Mouse (Mus musculus): ENCODE data around the gene Tbxas1. TPM values are rescaled to one million over a fixed set of nuclear protein-coding genes. Genes with fewer than 3 reads are reported as not detected.

Tbxas1 gene
- 23.1 and 33.0 TPM in 2 replicates for total RNA-seq (2017)

GRCm38 (mm10) chr6:38875258-38876070 is at the start of gene Tbxas1:
Gene Tbxas1, plus strand, starts transcription at chr6:38875404.
- no peak for ATAC-seq (replicated peaks; ENCODE audit: low read depth, poor library complexity, severe bottlenecking)

GRCm38 (mm10) chr6:38825886-38826285 is 49.3 kb upstream of the Tbxas1 start:
- no peak for ATAC-seq (replicated peaks; ENCODE audit: low read depth, poor library complexity, severe bottlenecking)

GRCm38 (mm10) chr6:38826857-38827256 is 48.3 kb upstream of the Tbxas1 start:
- no peak for ATAC-seq (replicated peaks; ENCODE audit: low read depth, poor library complexity, severe bottlenecking)

- no peak for ATAC-seq (replicated peaks; ENCODE audit: low read depth, poor library complexity, severe bottlenecking)
Observed at GRCm38 (mm10) chr6:38827435-38827834, 47.8 kb upstream of the Tbxas1 start.

GRCm38 (mm10) chr6:38828211-38828610 is 47.0 kb upstream of the Tbxas1 start:
- ATAC-seq (replicated peaks; ENCODE audit: low read depth, poor library complexity, severe bottlenecking), result no peak

- no peak for ATAC-seq (replicated peaks; ENCODE audit: low read depth, poor library complexity, severe bottlenecking)
Observed at GRCm38 (mm10) chr6:38829452-38829851, 45.8 kb upstream of the Tbxas1 start.

- ATAC-seq (replicated peaks; ENCODE audit: low read depth, poor library complexity, severe bottlenecking), result no peak
Observed at GRCm38 (mm10) chr6:38833721-38834120, 41.5 kb upstream of the Tbxas1 start.

- ATAC-seq (replicated peaks; ENCODE audit: low read depth, poor library complexity, severe bottlenecking), result peak; percentile 35
Observed at GRCm38 (mm10) chr6:38834727-38835126, 40.5 kb upstream of the Tbxas1 start.

- peak; percentile 83 for ATAC-seq (replicated peaks; ENCODE audit: low read depth, poor library complexity, severe bottlenecking)
Observed at GRCm38 (mm10) chr6:38835217-38835616, 40.0 kb upstream of the Tbxas1 start.

- ATAC-seq (replicated peaks; ENCODE audit: low read depth, poor library complexity, severe bottlenecking), result no peak
Observed at GRCm38 (mm10) chr6:38838061-38838460, 37.1 kb upstream of the Tbxas1 start.

GRCm38 (mm10) chr6:38839891-38840290 is 35.3 kb upstream of the Tbxas1 start:
- ATAC-seq (replicated peaks; ENCODE audit: low read depth, poor library complexity, severe bottlenecking), result no peak

- ATAC-seq (replicated peaks; ENCODE audit: low read depth, poor library complexity, severe bottlenecking), result no peak
Observed at GRCm38 (mm10) chr6:38840380-38840779, 34.8 kb upstream of the Tbxas1 start.

GRCm38 (mm10) chr6:38840780-38841179 is 34.4 kb upstream of the Tbxas1 start:
- ATAC-seq (replicated peaks; ENCODE audit: low read depth, poor library complexity, severe bottlenecking), result no peak

- no peak for ATAC-seq (replicated peaks; ENCODE audit: low read depth, poor library complexity, severe bottlenecking)
Observed at GRCm38 (mm10) chr6:38841551-38841950, 33.7 kb upstream of the Tbxas1 start.

- no peak for ATAC-seq (replicated peaks; ENCODE audit: low read depth, poor library complexity, severe bottlenecking)
Observed at GRCm38 (mm10) chr6:38845117-38845516, 30.1 kb upstream of the Tbxas1 start.

- no peak for ATAC-seq (replicated peaks; ENCODE audit: low read depth, poor library complexity, severe bottlenecking)
Observed at GRCm38 (mm10) chr6:38845876-38846275, 29.3 kb upstream of the Tbxas1 start.

GRCm38 (mm10) chr6:38846330-38847195 is 28.6 kb upstream of the Tbxas1 start:
- no peak for ATAC-seq (replicated peaks; ENCODE audit: low read depth, poor library complexity, severe bottlenecking)

GRCm38 (mm10) chr6:38847447-38847846 is 27.8 kb upstream of the Tbxas1 start:
- ATAC-seq (replicated peaks; ENCODE audit: low read depth, poor library complexity, severe bottlenecking), result no peak

- ATAC-seq (replicated peaks; ENCODE audit: low read depth, poor library complexity, severe bottlenecking), result no peak
Observed at GRCm38 (mm10) chr6:38847958-38848910, 27.0 kb upstream of the Tbxas1 start.

GRCm38 (mm10) chr6:38850715-38851259 is 24.4 kb upstream of the Tbxas1 start:
- no peak for ATAC-seq (replicated peaks; ENCODE audit: low read depth, poor library complexity, severe bottlenecking)
